Comparison of ENCODE assay signal across 13 mouse cellular contexts in the genomic region with DNA sequence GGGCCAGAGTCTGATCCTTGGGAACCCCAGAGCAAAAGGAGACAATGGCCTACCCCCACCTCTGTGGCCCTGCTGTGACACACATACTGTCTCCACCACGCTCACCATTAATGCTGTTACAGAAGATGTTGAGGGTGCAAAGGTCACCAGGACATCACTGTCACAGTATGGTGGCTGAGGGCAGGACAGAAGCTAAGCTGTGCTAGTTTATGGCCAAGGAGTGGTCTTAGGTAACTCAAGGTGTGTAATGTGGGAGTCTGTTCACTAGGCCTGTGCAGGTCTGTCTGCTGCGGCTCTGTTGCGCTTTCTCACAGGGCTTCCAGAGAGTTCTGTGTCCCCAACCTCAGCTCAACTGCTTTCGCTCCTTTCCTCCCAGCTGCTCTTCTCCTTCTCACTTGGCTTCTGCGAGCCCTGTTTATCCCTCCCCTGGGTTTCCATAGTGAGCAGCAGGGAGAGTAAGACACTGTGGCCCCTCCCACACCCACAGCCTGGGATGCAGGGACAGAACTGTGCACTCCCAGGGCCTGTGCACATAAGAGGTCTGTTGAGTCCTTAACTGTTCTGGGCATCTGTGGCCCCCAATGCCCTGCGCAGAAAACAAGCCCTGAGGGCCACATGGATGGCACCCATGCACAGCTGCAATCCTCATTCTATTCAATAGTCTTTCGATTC. TPM values are rescaled to one million over a fixed set of nuclear protein-coding genes. Genes with fewer than 3 reads are reported as not detected.
DNase-seq lines count a peak whose midpoint lies in the region; ATAC-seq lines count a peak whose summit lies in the region.
"Had no signal": no experiment of that assay in that cellular context is flagged by ENCODE, and none has a peak within 500 bp of the region (broad histone marks: within the 10 kb centered on the region; RNA-seq: fewer than 3 reads in every experiment).

No protein-coding gene starts in this region.

- H3K4me1 ChIP-seq in forebrain, embryonic 13.5 days = peaks cover 9% of the 10 kb centered on the region; the same call in 1 of the 2 replicates
- peaks cover 9% of the 10 kb centered on the region for H3K4me1 ChIP-seq in forebrain, embryonic 15.5 days
- H3K4me1 ChIP-seq in liver, embryonic 15.5 days (replicated peaks) = peaks cover 18% of the 10 kb centered on the region
- H3K4me1 ChIP-seq in midbrain, embryonic 16.5 days (ENCODE audit: control insufficient read depth, insufficient read depth, low read length) = peaks cover 6% of the 10 kb centered on the region; the same call in 1 of the 2 replicates

- peak overlapping the region; percentile 23; the same call in 1 of the 2 replicates for H3K9ac ChIP-seq in forebrain, embryonic 13.5 days
- no peak overlapping the region for H3K9ac ChIP-seq in forebrain, embryonic 15.5 days (replicated peaks)
- H3K9ac ChIP-seq in liver, embryonic 15.5 days = no peak overlapping the region
- H3K9ac ChIP-seq in midbrain, embryonic 16.5 days (ENCODE audit: low read depth, low read length) = no peak overlapping the region
- H3K9ac ChIP-seq: embryonic facial prominence, embryonic 15.5 days; limb, embryonic 15.5 days had no signal

- H3K27me3 ChIP-seq in forebrain, embryonic 13.5 days = no peaks in the 10 kb centered on the region
- no peaks in the 10 kb centered on the region for H3K27me3 ChIP-seq in forebrain, embryonic 15.5 days
- no peaks in the 10 kb centered on the region for H3K27me3 ChIP-seq in liver, embryonic 15.5 days
- H3K27me3 ChIP-seq in midbrain, embryonic 16.5 days (ENCODE audit: control insufficient read depth, insufficient read depth, low read depth, low read length) = no peaks in the 10 kb centered on the region
- H3K27me3 ChIP-seq: embryonic facial prominence, embryonic 15.5 days; limb, embryonic 15.5 days had no signal

- 69% methylated on average over 7 of the region's 7 CpGs for WGBS in forebrain, embryonic 13.5 days
- 64% methylated on average over 7 of the region's 7 CpGs for WGBS in forebrain, embryonic 15.5 days
- 87% methylated on average over 7 of the region's 7 CpGs for WGBS in liver, embryonic 15.5 days (ENCODE audit: insufficient replicate concordance)
- WGBS in midbrain, embryonic 16.5 days = 57% methylated on average over 7 of the region's 7 CpGs

- no peak overlapping the region for H3K4me2 ChIP-seq in forebrain, embryonic 13.5 days
- H3K4me2 ChIP-seq in forebrain, embryonic 15.5 days (replicated peaks) = no peak overlapping the region
- no peak overlapping the region for H3K4me2 ChIP-seq in liver, embryonic 15.5 days
- H3K4me2 ChIP-seq in midbrain, embryonic 16.5 days (ENCODE audit: low read length) = no peak overlapping the region
- H3K4me2 ChIP-seq: embryonic facial prominence, embryonic 15.5 days; limb, embryonic 15.5 days had no signal

- 0 out of 2 replicates have a peak, but pooled peaks have one; percentile 30 for ATAC-seq in forebrain, embryonic 13.5 days
- ATAC-seq in forebrain, embryonic 15.5 days (replicated peaks) = no peak; the same call in 1 of the 2 replicates
- ATAC-seq in liver, embryonic 15.5 days (ENCODE audit: insufficient read depth) = no peak
- peak; percentile 43; the same call in 1 of the 2 replicates for ATAC-seq in midbrain, embryonic 16.5 days
- no peak for ATAC-seq in megakaryocyte-erythroid progenitor cell, adult 5-6 weeks (replicated peaks; ENCODE audit: low FRiP score, low TSS enrichment, poor library complexity, severe bottlenecking)

- no peaks in the 10 kb centered on the region for H3K36me3 ChIP-seq in forebrain, embryonic 13.5 days (ENCODE audit: poor library complexity, severe bottlenecking)
- no peaks in the 10 kb centered on the region for H3K36me3 ChIP-seq in forebrain, embryonic 15.5 days
- peaks cover 19% of the 10 kb centered on the region for H3K36me3 ChIP-seq in liver, embryonic 15.5 days (replicated peaks)
- H3K36me3 ChIP-seq in midbrain, embryonic 16.5 days (ENCODE audit: control insufficient read depth, insufficient read depth, low read length) = no peaks in the 10 kb centered on the region
- H3K36me3 ChIP-seq: embryonic facial prominence, embryonic 15.5 days; limb, embryonic 15.5 days had no signal

- no peak for DNase-seq in liver
- DNase-seq in heart, postnatal 4 days = peak; percentile 14
- no peak for DNase-seq in cerebellum, postnatal 25 days
- DNase-seq: adrenal gland, adult 8-10 months; cerebellum, adult 11-12 months had no signal

- H3K9me3 ChIP-seq in forebrain, embryonic 13.5 days (replicated peaks) = no peaks in the 10 kb centered on the region
- no peaks in the 10 kb centered on the region for H3K9me3 ChIP-seq in forebrain, embryonic 15.5 days
- H3K9me3 ChIP-seq in liver, embryonic 15.5 days (replicated peaks) = no peaks in the 10 kb centered on the region
- no peaks in the 10 kb centered on the region for H3K9me3 ChIP-seq in midbrain, embryonic 16.5 days (replicated peaks; ENCODE audit: control insufficient read depth, low read length, poor library complexity, severe bottlenecking)
- H3K9me3 ChIP-seq: embryonic facial prominence, embryonic 15.5 days; limb, embryonic 15.5 days had no signal

- H3K27ac ChIP-seq in forebrain, embryonic 13.5 days = no peak overlapping the region
- no peak overlapping the region for H3K27ac ChIP-seq in forebrain, embryonic 15.5 days (replicated peaks)
- H3K27ac ChIP-seq in liver, embryonic 15.5 days (replicated peaks) = 0 out of 2 replicates have a peak overlapping the region, but pooled peaks have one; percentile 19
- no peak overlapping the region for H3K27ac ChIP-seq in midbrain, embryonic 16.5 days (ENCODE audit: low read length)
- H3K27ac ChIP-seq: embryonic facial prominence, embryonic 15.5 days; limb, embryonic 15.5 days; macrophage had no signal

- H3K4me3 ChIP-seq in forebrain, embryonic 13.5 days = no peak overlapping the region
- no peak overlapping the region for H3K4me3 ChIP-seq in forebrain, embryonic 15.5 days
- H3K4me3 ChIP-seq in liver, embryonic 15.5 days (replicated peaks) = no peak overlapping the region
- H3K4me3 ChIP-seq in midbrain, embryonic 16.5 days (ENCODE audit: low read depth, low read length) = no peak overlapping the region
- H3K4me3 ChIP-seq: embryonic facial prominence, embryonic 15.5 days; limb, embryonic 15.5 days had no signal

RNA-seq across cellular contexts. Expression of a gene that starts 30.9 kb away (rescaled TPM):
- 22.6 and 23.8 TPM in 2 replicates for polyA plus RNA-seq in forebrain, embryonic 13.5 days (2015; fragmentation: Nextera tagmentation; extraction: Ambion mirVana)
- polyA plus RNA-seq in forebrain, embryonic 15.5 days (2015; fragmentation: Nextera tagmentation; extraction: Ambion mirVana) = 33.1 and 40.1 TPM in 2 replicates
- 5.0 and 5.3 TPM in 2 replicates for polyA plus RNA-seq in liver, embryonic 15.5 days (2015; fragmentation: Nextera tagmentation; extraction: Ambion mirVana)
- total RNA-seq in heart, postnatal 4 days (2021) = 10 to 100 TPM; 33.2 to 34.8 TPM
- 30.7 and 32.0 TPM in 2 replicates for polyA plus RNA-seq in midbrain, embryonic 16.5 days (2015; fragmentation: Nextera tagmentation; extraction: Ambion mirVana)
- 2.1 and 5.3 TPM in 2 replicates for total RNA-seq in megakaryocyte-erythroid progenitor cell, adult 5-6 weeks (2014; fragmentation: Nextera tagmentation)
- total RNA-seq in megakaryocyte-erythroid progenitor cell, adult 5-6 weeks (2017) = 1.2 and 5.1 TPM in 2 replicates

RNA-seq across cellular contexts. Expression of a gene that starts 31.9 kb away (rescaled TPM):
- 20.2 and 21.0 TPM in 2 replicates for polyA plus RNA-seq in forebrain, embryonic 13.5 days (2015; fragmentation: Nextera tagmentation; extraction: Ambion mirVana)
- polyA plus RNA-seq in forebrain, embryonic 15.5 days (2015; fragmentation: Nextera tagmentation; extraction: Ambion mirVana) = 22.4 and 23.7 TPM in 2 replicates
- polyA plus RNA-seq in liver, embryonic 15.5 days (2015; fragmentation: Nextera tagmentation; extraction: Ambion mirVana) = 16.1 and 18.7 TPM in 2 replicates
- 1 to 10 TPM; 2.4 to 3.3 TPM for total RNA-seq in heart, postnatal 4 days (2021)
- polyA plus RNA-seq in midbrain, embryonic 16.5 days (2015; fragmentation: Nextera tagmentation; extraction: Ambion mirVana) = 16.1 TPM in 2 replicates
- 7.2 and 8.0 TPM in 2 replicates for total RNA-seq in megakaryocyte-erythroid progenitor cell, adult 5-6 weeks (2014; fragmentation: Nextera tagmentation)
- 5.9 and 6.1 TPM in 2 replicates for total RNA-seq in megakaryocyte-erythroid progenitor cell, adult 5-6 weeks (2017)

Comparison
In these comparisons a context has a peak if more than half of its experiments do, and no peak if none do; other contexts are left out.
1. ATAC-seq: peak in forebrain, embryonic 13.5 days (single experiment) and midbrain, embryonic 16.5 days (single experiment); none in forebrain, embryonic 15.5 days (single experiment), liver, embryonic 15.5 days (single experiment) and megakaryocyte-erythroid progenitor cell, adult 5-6 weeks (single experiment).